Mouse (Mus musculus) lung, adult 2 months (tissue): ENCODE results near the gene Myt1l. TPM values are rescaled to one million over a fixed set of nuclear protein-coding genes. Genes with fewer than 3 reads are reported as not detected.

Experiments used
- DNase-seq: peaks from one replicate; pipeline ENCODE4 v3.0.0; 2022
- H3K4me1 ChIP-seq: fragments of 200-500 bp; 2 replicates; pipeline ENCODE4 v1.6.1; 2011; ENCODE audit warnings: low read length; ENCODE audit not compliant: control insufficient read depth, insufficient read depth
- H3K4me3 ChIP-seq: fragments of 200-500 bp; replicated peaks from 2 replicates; pipeline ENCODE3; 2011; ENCODE audit warnings: low read depth, mild to moderate bottlenecking, control low read depth, low read length; ENCODE audit errors: extremely low read depth
- CTCF ChIP-seq: fragments of 200-500 bp; IDR thresholded peaks from 2 replicates; pipeline ENCODE4 v1.5.1; 2011; ENCODE audit warnings: mild to moderate bottlenecking, low read length, control low read depth; ENCODE audit not compliant: insufficient read depth
- POLR2A ChIP-seq: fragments of 200-500 bp; IDR thresholded peaks from 2 replicates; pipeline ENCODE4 v1.6.1; 2011; ENCODE audit warnings: low read depth, mild to moderate bottlenecking, control low read depth, low read length, borderline replicate concordance; ENCODE audit errors: extremely low read depth
- WGBS: fragments of 180-500 bp; shearing (Covaris S2); methylation state at CpG from one replicate; pipeline ENCODE4 v1.1.7; 2018; 5-methylcytosine and 5-hydroxymethylcytosine counted together
- polyA plus RNA-seq: library from polyadenylated mRNA; depleted of rRNA; stranded (reverse); fragments of >200 nt; gene quantifications from 2 replicates; pipeline ENCODE4 v1.2.3, GENCODE M21; 2012

Gene Myt1l
- polyA plus RNA-seq, 1 experiment = not detected

DNA sequence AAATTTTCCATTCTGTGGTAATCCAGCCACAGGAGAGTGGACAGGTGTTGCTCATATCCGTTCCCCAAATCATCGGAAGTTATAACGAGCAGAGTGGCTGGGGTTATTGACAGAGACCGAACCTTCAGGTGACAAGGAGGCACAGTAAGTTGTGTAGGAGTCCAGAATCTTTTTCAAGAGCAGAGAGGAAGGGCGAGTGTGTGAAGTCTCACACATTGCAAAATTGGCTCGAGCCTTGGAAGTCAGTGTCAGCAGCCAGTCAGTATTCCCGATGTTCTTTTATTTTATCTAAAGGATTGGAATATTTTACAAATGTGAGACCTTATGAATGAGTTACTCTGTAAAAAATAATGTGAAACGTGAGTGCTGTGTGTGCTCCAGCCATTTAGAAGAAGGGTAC is 154.8 kb downstream of the Myt1l start:
- no peak for TF ChIP-seq POLR2A
- no peak for TF ChIP-seq CTCF
- 72% methylated on average over 8 of the region's 8 CpGs for WGBS
- H3K4me3 ChIP-seq = no peak overlapping the region
- DNase-seq = no peak
- no peaks in the 10 kb centered on the region for H3K4me1 ChIP-seq

DNA sequence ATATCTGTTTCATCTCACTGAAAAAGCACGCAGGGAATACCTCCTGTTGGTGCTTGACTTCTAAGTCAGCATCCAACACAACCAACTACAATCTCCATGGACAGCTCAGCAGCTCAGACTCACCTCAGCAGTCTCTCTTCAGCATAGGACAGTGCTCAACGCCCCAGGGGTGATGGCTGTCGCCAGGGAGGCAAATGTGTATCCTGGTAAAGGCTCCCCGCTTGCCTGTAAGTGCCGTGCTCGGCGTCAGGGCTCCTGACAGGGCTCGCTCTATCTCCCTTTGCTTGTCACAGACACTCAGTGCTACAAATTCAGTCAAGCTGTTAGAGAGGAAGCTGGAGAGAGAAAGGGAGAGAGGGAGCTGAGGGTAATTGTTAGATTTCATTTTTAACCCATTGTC is 158.1 kb downstream of the Myt1l start:
- Histone ChIP-seq H3K4me1 (no peaks in the 10 kb centered on the region), H3K4me3 (no peak overlapping the region)
- no peak for DNase-seq
- 46% methylated on average over 8 of the region's 8 CpGs for WGBS
- TF ChIP-seq CTCF (no peak), POLR2A (no peak)

DNA sequence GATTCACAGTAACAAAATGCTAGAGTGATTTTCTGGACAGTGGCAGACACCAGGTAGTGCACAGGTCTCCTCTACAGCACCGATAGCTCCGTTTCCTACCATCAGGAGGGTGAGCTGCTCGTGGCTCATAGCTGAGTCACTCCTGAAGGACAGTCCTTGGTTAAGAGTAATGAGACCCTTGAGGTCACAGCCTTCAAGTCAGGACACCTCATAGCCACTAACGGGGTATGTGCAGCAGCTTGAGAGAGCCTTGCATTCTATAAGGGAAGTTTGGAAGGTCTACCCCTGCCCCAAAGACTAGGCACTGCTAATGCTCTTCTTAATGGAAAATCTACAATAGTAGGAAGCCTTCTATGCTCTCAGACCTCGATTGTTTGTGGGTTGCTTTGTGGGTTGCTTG is 163.4 kb downstream of the Myt1l start:
- no peaks in the 10 kb centered on the region for H3K4me1 ChIP-seq
- H3K4me3 ChIP-seq = no peak overlapping the region
- WGBS = 67% methylated on average over 5 of the region's 5 CpGs
- TF ChIP-seq CTCF = no peak
- TF ChIP-seq POLR2A = no peak
- DNase-seq = no peak

DNA sequence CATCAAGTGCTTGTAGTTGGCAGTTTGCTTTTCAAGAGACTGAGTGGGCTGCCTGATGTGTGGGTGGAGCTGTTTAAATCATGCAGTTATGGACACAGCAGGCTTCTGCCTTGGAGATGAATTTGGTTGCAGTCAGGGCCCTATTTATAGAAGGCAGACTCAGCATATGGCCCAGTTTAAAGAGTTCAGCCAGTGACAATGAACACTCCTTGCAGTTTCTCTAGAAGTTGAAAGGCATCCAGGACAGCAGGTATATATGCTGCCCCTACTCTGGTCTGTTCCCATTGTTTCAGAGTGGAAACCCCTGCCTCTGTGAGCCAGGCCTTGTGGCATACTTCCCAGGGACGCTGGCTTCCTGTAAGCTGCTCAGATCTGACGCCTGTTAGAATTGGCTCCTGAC is 167.0 kb downstream of the Myt1l start:
- DNase-seq = no peak
- Histone ChIP-seq H3K4me1 (no peaks in the 10 kb centered on the region), H3K4me3 (no peak overlapping the region)
- WGBS = 34% methylated on average over 2 of the region's 2 CpGs
- no peak for TF ChIP-seq POLR2A
- TF ChIP-seq CTCF = no peak

DNA sequence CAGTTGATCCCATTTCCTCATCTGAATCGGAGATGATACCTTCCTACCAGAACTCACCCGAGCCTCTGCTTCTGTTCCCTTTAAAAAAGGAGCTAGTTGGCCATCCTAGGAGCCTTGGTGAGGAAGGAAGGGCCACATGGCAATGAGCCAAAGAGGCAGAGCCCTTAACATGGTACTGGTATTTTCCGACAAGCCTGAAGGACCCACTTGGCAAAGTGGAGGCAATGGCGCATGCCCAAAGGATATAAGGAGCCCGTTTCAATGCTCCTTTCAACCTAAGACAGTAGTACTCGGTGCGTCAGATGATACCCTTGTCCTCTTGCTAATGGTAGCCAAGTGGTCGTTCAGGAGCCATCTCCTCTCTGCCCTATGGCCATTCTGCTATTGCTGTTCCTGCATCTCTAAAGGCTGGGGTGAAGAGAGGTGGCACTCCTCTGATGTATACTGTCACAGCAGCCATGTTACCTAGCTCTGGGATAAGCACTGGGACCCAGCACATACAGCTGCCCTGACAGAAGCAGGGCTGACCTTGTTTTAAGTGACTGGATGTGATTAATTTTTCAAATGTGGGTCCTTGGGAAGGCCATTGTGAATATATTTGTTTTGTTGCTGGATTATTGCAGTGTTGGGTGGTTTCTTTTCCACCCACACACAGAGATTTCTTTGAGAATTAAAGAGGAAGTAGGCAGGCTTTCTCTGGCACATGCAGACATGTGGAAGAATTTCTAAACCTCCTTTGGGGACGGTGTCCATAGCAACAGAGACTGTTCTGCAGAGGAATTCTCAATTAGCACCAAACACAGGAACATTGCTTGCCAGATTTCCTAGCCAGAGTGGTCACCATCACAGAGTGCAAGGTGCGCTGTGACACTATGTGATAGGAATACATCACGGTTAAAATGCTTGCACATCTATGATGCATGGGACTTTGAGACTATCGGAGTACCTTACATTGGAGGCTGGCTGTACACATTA is 169.6 kb downstream of the Myt1l start:
- DNase-seq = no peak
- H3K4me3 ChIP-seq = no peak overlapping the region
- no peaks in the 10 kb centered on the region; the same call in 1 of the 2 replicates for H3K4me1 ChIP-seq
- no peak for TF ChIP-seq POLR2A
- no peak for TF ChIP-seq CTCF
- WGBS = 58% methylated on average over 12 of the region's 12 CpGs

DNA sequence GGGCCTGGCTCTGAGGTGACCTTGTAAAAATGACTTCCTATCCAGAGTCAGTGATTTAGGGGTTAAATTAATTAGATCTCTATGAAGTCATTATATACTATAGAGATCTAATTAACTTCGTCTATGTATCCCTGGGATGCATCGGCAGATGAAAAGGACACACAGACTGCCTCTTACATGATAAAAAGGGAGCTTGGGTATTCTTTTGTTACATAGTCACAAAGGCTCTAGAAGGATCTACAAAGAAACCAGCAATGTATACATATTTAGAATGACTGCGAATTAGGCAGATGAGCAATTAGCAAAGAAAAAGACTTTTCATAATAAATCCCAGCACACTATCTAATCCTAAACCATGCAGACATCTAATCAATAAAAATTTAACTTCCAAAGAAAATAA is 170.4 kb downstream of the Myt1l start:
- DNase-seq = no peak
- no peak for TF ChIP-seq POLR2A
- no peak for TF ChIP-seq CTCF
- no peaks in the 10 kb centered on the region; the same call in 1 of the 2 replicates for H3K4me1 ChIP-seq
- H3K4me3 ChIP-seq = no peak overlapping the region
- WGBS = 77% methylated on average over 3 of the region's 3 CpGs

DNA sequence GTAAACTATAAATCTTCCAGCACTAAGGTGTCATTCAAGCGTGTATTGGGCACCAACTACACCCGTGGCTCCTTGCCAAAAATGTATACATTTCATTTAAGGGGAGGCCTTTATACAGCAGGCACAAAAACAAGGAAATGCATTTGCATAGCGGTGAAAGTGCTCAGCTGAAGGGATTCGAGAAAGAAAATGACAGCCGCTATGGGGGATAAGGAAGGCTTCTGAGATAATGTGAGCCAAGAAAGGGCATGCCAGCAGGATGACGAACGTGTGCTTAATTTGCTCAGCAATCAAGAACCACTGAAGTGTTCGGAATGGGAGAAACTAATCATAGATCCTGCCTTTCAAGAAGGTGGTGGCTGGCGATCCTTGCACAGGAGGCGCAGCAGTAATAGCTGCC is 170.8 kb downstream of the Myt1l start:
- no peak for DNase-seq
- TF ChIP-seq POLR2A = no peak
- no peak for TF ChIP-seq CTCF

DNA sequence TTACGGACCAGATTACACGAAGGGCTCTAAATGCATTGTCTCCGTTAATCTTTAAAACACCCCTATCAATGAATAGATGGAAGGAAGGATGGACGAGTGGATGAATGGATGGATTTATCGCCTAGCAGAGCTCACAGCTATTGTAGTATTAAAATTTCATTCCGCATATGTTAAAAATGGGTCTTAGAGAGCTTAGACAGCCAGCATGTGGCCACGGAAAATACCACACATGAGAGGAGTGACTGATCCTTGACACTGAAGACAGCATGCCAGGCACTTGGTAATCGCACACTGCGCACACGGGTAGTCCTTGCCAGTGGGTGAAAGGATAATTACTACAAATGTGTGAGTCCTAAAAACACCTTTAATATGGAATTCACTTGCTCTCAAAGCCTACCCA is 171.2 kb downstream of the Myt1l start:
- H3K4me1 ChIP-seq = no peaks in the 10 kb centered on the region; the same call in 1 of the 2 replicates
- no peak overlapping the region for H3K4me3 ChIP-seq
- DNase-seq = no peak
- 81% methylated on average over 10 of the region's 10 CpGs for WGBS
- no peak for TF ChIP-seq CTCF
- no peak for TF ChIP-seq POLR2A

More for the DNA sequence above, 170.8 kb downstream of the Myt1l start:
- 43% methylated on average over 10 of the region's 10 CpGs for WGBS
- Histone ChIP-seq H3K4me3 (no peak overlapping the region), H3K4me1 (no peaks in the 10 kb centered on the region; the same call in 1 of the 2 replicates)

DNA sequence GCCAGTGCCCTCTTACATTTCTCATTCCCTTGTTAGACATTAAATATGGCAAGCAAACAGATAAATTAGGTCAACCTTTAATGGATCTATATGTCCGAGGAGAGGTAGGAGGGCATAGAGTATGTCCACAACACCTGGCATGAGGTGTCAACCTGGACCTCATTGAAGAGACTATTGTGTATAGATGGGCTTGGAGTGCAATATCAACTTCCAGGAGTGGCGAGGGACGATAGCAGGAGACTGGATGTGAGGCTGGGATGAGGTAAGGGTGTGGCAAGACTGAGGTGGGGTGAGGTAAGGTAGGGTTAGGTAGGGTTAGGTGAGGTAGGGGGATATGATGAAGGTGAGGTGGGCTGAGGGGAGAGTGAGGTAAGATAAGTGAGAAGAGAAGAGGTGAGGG is 171.8 kb downstream of the Myt1l start:
- TF ChIP-seq CTCF (no peak), POLR2A (no peak)
- WGBS = 84% methylated on average over 3 of the region's 3 CpGs

DNA sequence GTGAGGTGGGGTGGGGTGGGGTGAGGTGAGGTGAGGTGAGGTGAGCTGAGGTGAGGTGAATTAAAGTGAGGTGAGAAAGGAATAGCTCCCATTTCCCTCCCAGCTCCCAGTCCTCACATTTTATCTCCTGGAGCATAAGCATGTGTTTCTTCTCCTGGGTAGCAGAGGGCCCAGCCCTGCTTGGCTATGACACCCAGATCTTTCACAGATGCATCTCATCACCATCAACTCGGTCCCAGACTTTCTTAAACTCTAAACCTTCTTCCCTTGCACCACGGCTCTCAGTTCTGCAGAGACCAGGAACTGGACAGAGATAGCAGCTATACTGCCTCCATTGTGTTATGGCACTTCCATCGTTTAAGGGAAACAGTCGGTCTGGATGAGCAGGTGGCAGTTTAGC is 172.9 kb downstream of the Myt1l start:
- no peaks in the 10 kb centered on the region; the same call in 1 of the 2 replicates for H3K4me1 ChIP-seq
- TF ChIP-seq CTCF (no peak), POLR2A (no peak)
- no peak overlapping the region for H3K4me3 ChIP-seq
- no peak for DNase-seq
- WGBS = 43% methylated on average over 4 of the region's 4 CpGs

More for the DNA sequence above, 171.8 kb downstream of the Myt1l start:
- Histone ChIP-seq H3K4me1 (no peaks in the 10 kb centered on the region; the same call in 1 of the 2 replicates), H3K4me3 (no peak overlapping the region)
- DNase-seq = no peak
